Mouse (Mus musculus) induced T-regulatory cell, adult 2 months (primary cell): ENCODE measurements around the gene Hist1h1d.

Experiments
- DNase-seq: peaks from one replicate; pipeline ENCODE4 v3.0.0-alpha.2; 2012; ENCODE audit warnings: low read depth

Gene Hist1h1d

GRCm38 (mm10) chr13:23552962-23553361, at the start of gene Hist1h1d:
Hist1h1d (plus strand) TSS chr13:23553262.
- no peak for DNase-seq

GRCm38 (mm10) chr13:23503797-23504196, 49.3 kb upstream of the Hist1h1d start:
- DNase-seq = peak; percentile 73

- DNase-seq = no peak
Observed at GRCm38 (mm10) chr13:23505662-23506345, 47.3 kb upstream of the Hist1h1d start.

- peak; percentile 64 for DNase-seq
Observed at GRCm38 (mm10) chr13:23506351-23506750, 46.7 kb upstream of the Hist1h1d start.

GRCm38 (mm10) chr13:23506819-23507515, 46.1 kb upstream of the Hist1h1d start:
- DNase-seq = no peak

- no peak for DNase-seq
Observed at GRCm38 (mm10) chr13:23510127-23510526, 42.9 kb upstream of the Hist1h1d start.

GRCm38 (mm10) chr13:23513517-23513916, 39.5 kb upstream of the Hist1h1d start:
- no peak for DNase-seq

GRCm38 (mm10) chr13:23515281-23515680, 37.8 kb upstream of the Hist1h1d start:
- DNase-seq = no peak

GRCm38 (mm10) chr13:23515826-23516620, 37.0 kb upstream of the Hist1h1d start:
- no peak for DNase-seq

- peak; percentile 94 for DNase-seq
Observed at GRCm38 (mm10) chr13:23516822-23517602, 36.0 kb upstream of the Hist1h1d start.

- peak; percentile 92 for DNase-seq
Observed at GRCm38 (mm10) chr13:23517603-23518294, 35.3 kb upstream of the Hist1h1d start.

GRCm38 (mm10) chr13:23518295-23518603, 34.8 kb upstream of the Hist1h1d start:
- DNase-seq = no peak

GRCm38 (mm10) chr13:23518885-23519284, 34.2 kb upstream of the Hist1h1d start:
- peak; percentile 93 for DNase-seq

- peak; percentile 91 for DNase-seq
Observed at GRCm38 (mm10) chr13:23519416-23519815, 33.6 kb upstream of the Hist1h1d start.

- peak; percentile 83 for DNase-seq
Observed at GRCm38 (mm10) chr13:23521703-23522102, 31.4 kb upstream of the Hist1h1d start.

- DNase-seq = no peak
Observed at GRCm38 (mm10) chr13:23523976-23524375, 29.1 kb upstream of the Hist1h1d start.

- DNase-seq = peak; percentile 90
Observed at GRCm38 (mm10) chr13:23524654-23525053, 28.4 kb upstream of the Hist1h1d start.

- no peak for DNase-seq
Observed at GRCm38 (mm10) chr13:23525901-23526300, 27.2 kb upstream of the Hist1h1d start.

- peak; percentile 96 for DNase-seq
Observed at GRCm38 (mm10) chr13:23526312-23526711, 26.8 kb upstream of the Hist1h1d start.

- DNase-seq = peak; percentile 10
Observed at GRCm38 (mm10) chr13:23529005-23529404, 24.1 kb upstream of the Hist1h1d start.

GRCm38 (mm10) chr13:23529480-23530165, 23.4 kb upstream of the Hist1h1d start:
- DNase-seq = no peak
